Mouse (Mus musculus) stomach, adult 2 months (tissue): ENCODE measurements around the gene Fastkd3. TPM values are rescaled to one million over a fixed set of nuclear protein-coding genes. Genes with fewer than 3 reads are reported as not detected.

Source experiments
- polyA plus RNA-seq: library from polyadenylated mRNA; depleted of rRNA; stranded (reverse); fragments of >200 nt; gene quantifications from 2 replicates; pipeline ENCODE4 v1.2.3, GENCODE M21; 2012; rRNA removed

Gene Fastkd3
- polyA plus RNA-seq, result 1.7 and 2.8 TPM in 2 replicates

GRCm38 (mm10) chr13:68581747-68582516 is at the start of gene Fastkd3, which contains the start of gene Mtrr:
Gene Fastkd3 (plus strand): TSS chr13:68582234.
Gene Mtrr (minus strand): TSS chr13:68582149.

GRCm38 (mm10) chr13:68597199-68597598 is 15.2 kb downstream of the Fastkd3 start, which contains the start of gene 1700001L19Rik:
Gene 1700001L19Rik (plus strand): TSS chr13:68597421.

Other genes with a start within 250 kb of the Fastkd3 start
- gene Mtrr, start 85 bp upstream of the Fastkd3 start, polyA plus RNA-seq, result 2.0 and 2.3 TPM in 2 replicates
- gene 1700001L19Rik, start 15.2 kb downstream of the Fastkd3 start, polyA plus RNA-seq, result 0.06 TPM in 1 of 2 replicates, not detected in the other